Mouse (Mus musculus) heart, embryonic 11.5 days (tissue): Measurements from ENCODE around the gene Fadd. TPM values are rescaled to one million over a fixed set of nuclear protein-coding genes. Genes with fewer than 3 reads are reported as not detected.
A peak's percentile ranks its signal among the peaks of the same experiment; 100 is the strongest.

Experiments used
- ATAC-seq: fragments of 200-750 bp; cut with Nextera tagmentation; replicated peaks from 2 replicates; pipeline ENCODE4 v1.8.0; 2017; ENCODE audit warnings: moderate library complexity; ENCODE audit not compliant: insufficient number of reproducible peaks, low FRiP score, low TSS enrichment
- H3K27ac ChIP-seq: fragments of 300-500 bp; sonication (generic); 2 replicates; pipeline ENCODE4 v1.5.1; 2014; ENCODE audit warnings: mild to moderate bottlenecking, low read depth, low read length
- H3K27me3 ChIP-seq: fragments of 300-500 bp; sonication (generic); 2 replicates; pipeline ENCODE4 v1.6.1; 2014; ENCODE audit warnings: mild to moderate bottlenecking, low read length, mixed read lengths; ENCODE audit not compliant: control insufficient read depth, insufficient read depth
- H3K36me3 ChIP-seq: fragments of 300-500 bp; sonication (generic); 2 replicates; pipeline ENCODE4 v1.6.1; 2014; ENCODE audit warnings: mild to moderate bottlenecking, low read length, moderate library complexity, mixed read lengths; ENCODE audit not compliant: control insufficient read depth, insufficient read depth
- H3K4me1 ChIP-seq: fragments of 300-500 bp; sonication (generic); 2 replicates; pipeline ENCODE4 v1.6.1; 2014; ENCODE audit warnings: low read length; ENCODE audit not compliant: control insufficient read depth, insufficient read depth
- H3K4me2 ChIP-seq: fragments of 300-500 bp; sonication (generic); 2 replicates; pipeline ENCODE4 v1.6.1; 2014; ENCODE audit warnings: mild to moderate bottlenecking, moderate library complexity
- H3K4me3 ChIP-seq: fragments of 300-500 bp; sonication (generic); 2 replicates; pipeline ENCODE4 v1.5.1; 2014; ENCODE audit warnings: low read depth, low read length
- H3K9ac ChIP-seq: fragments of 300-500 bp; sonication (generic); 2 replicates; pipeline ENCODE4 v1.6.1; 2014; ENCODE audit warnings: mild to moderate bottlenecking, low read depth, low read length, moderate library complexity
- H3K9me3 ChIP-seq: fragments of 300-500 bp; sonication (generic); replicated peaks from 2 replicates; pipeline ENCODE4 v1.6.1; 2016; ENCODE audit warnings: low read length; ENCODE audit not compliant: control insufficient read depth
- WGBS: fragments of 180-500 bp; shearing (Covaris S2); extraction: QIAGEN DNeasy Blood & Tissue Kit; methylation state at CpG from one replicate; pipeline ENCODE4 v1.1.7; 2014; ENCODE audit not compliant: insufficient replicate concordance; 5-methylcytosine and 5-hydroxymethylcytosine counted together
- polyA plus RNA-seq: library from polyadenylated mRNA; unstranded; fragments of >200 nt; fragmentation: Nextera tagmentation; extraction: Ambion mirVana; gene quantifications from 2 replicates; pipeline ENCODE4 v1.2.1, GENCODE M21; 2014

Gene Fadd
- polyA plus RNA-seq, 1 experiment from 2014 or later: 12.0 TPM

DNA sequence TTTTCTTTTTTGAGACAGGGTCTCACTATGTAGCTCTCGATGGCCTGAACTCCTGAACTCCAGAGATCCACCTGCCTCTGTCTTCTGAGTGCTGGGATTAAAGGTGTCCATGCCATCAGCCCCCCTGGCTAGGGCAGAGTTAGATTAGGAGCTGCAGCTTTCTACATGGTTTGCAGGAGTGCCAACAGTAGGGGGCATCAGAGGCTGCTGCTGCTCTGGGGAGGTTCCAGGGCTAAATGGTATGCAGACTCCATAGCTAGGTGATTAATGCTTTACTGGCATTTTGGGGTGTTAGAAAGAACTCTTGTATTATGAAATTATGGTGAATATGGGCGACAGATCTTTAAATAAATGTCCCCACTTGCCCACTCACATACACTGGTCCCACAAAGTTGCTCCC lies 5.0 kb upstream of the Fadd start:
- Histone ChIP-seq H3K4me3 (no peak overlapping the region), H3K27ac (no peak overlapping the region), H3K4me1 (peaks cover 4% of the 10 kb centered on the region), H3K27me3 (peaks cover 6% of the 10 kb centered on the region; the same call in 1 of the 2 replicates), H3K36me3 (no peaks in the 10 kb centered on the region), H3K9me3 (no peaks in the 10 kb centered on the region), H3K9ac (no peak overlapping the region), H3K4me2 (no peak overlapping the region)
- no peak for ATAC-seq
- 29% methylated on average over 2 of the region's 2 CpGs for WGBS

GRCm38 (mm10) chr7:144585648-144586047 lies 3.4 kb upstream of the Fadd start:
- Histone ChIP-seq H3K9me3 (no peaks in the 10 kb centered on the region), H3K27me3 (peaks cover 6% of the 10 kb centered on the region; the same call in 1 of the 2 replicates), H3K9ac (no peak overlapping the region), H3K27ac (no peak overlapping the region), H3K36me3 (no peaks in the 10 kb centered on the region), H3K4me3 (no peak overlapping the region), H3K4me2 (no peak overlapping the region), H3K4me1 (peaks cover 10% of the 10 kb centered on the region)
- WGBS: 12% methylated on average over 6 of the region's 6 CpGs
- no peak for ATAC-seq

DNA sequence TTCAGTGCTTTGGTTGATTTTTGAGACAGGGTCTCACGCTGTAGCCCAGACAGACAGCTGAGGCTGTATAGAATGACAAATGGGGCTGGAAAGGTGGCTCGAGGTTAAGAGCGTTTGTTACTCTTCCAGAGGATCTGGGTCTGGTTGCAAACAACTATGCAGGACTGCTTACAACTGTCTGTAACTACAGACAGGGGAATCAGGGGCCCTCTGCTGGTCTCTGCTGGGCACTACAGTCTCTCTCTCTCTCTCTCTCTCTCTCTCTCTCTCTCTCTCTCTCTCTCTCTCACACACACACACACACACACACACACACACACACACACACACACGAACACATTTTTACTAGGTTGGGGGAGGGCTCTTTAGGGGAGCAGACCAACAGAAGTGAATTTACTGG lies 1.4 kb upstream of the Fadd start:
- H3K27ac ChIP-seq: no peak overlapping the region
- no peaks in the 10 kb centered on the region for H3K9me3 ChIP-seq
- H3K36me3 ChIP-seq: peaks cover 10% of the 10 kb centered on the region
- 4% methylated on average over 4 of the region's 4 CpGs for WGBS
- H3K4me3 ChIP-seq: no peak overlapping the region
- ATAC-seq: no peak
- no peak overlapping the region for H3K9ac ChIP-seq
- H3K4me2 ChIP-seq: no peak overlapping the region
- peaks cover 6% of the 10 kb centered on the region; the same call in 1 of the 2 replicates for H3K27me3 ChIP-seq
- peaks cover 10% of the 10 kb centered on the region for H3K4me1 ChIP-seq

- Histone ChIP-seq H3K27me3 (peaks cover 4% of the 10 kb centered on the region; the same call in 1 of the 2 replicates), H3K27ac (peak overlapping the region; percentile 90), H3K9ac (peak overlapping the region; percentile 91), H3K36me3 (peaks cover 10% of the 10 kb centered on the region), H3K4me1 (peaks cover 10% of the 10 kb centered on the region), H3K4me2 (peak overlapping the region; percentile 86), H3K9me3 (no peaks in the 10 kb centered on the region), H3K4me3 (peak overlapping the region; percentile 84)
- peak; percentile 91 for ATAC-seq
- WGBS: 1% methylated on average over 43 of the region's 43 CpGs
Observed at GRCm38 (mm10) chr7:144581559-144582283, 542 bp downstream of the Fadd start.

- Histone ChIP-seq H3K9ac (no peak overlapping the region), H3K4me2 (no peak overlapping the region), H3K27me3 (no peaks in the 10 kb centered on the region), H3K36me3 (peaks cover 10% of the 10 kb centered on the region), H3K9me3 (no peaks in the 10 kb centered on the region), H3K27ac (no peak overlapping the region), H3K4me3 (no peak overlapping the region), H3K4me1 (peaks cover 8% of the 10 kb centered on the region)
- ATAC-seq: no peak
- WGBS: 78% methylated on average over 5 of the region's 5 CpGs
Observed at GRCm38 (mm10) chr7:144577876-144578275, 4.4 kb downstream of the Fadd start.

- no peak for ATAC-seq
- H3K36me3 ChIP-seq: no peaks in the 10 kb centered on the region
- H3K4me2 ChIP-seq: no peak overlapping the region
- WGBS: 84% methylated on average over 5 of the region's 5 CpGs
- no peak overlapping the region for H3K4me3 ChIP-seq
- H3K9ac ChIP-seq: no peak overlapping the region
- H3K4me1 ChIP-seq: no peaks in the 10 kb centered on the region
- H3K9me3 ChIP-seq: no peaks in the 10 kb centered on the region
- H3K27me3 ChIP-seq: 0 out of 2 replicates have a peak, but pooled peaks cover 2% of the 10 kb centered on the region
- no peak overlapping the region for H3K27ac ChIP-seq
Observed at GRCm38 (mm10) chr7:144572234-144572633, 10.0 kb downstream of the Fadd start.

- no peak for ATAC-seq
- Histone ChIP-seq H3K4me2 (no peak overlapping the region), H3K9me3 (no peaks in the 10 kb centered on the region), H3K9ac (no peak overlapping the region), H3K4me1 (no peaks in the 10 kb centered on the region), H3K36me3 (no peaks in the 10 kb centered on the region), H3K27me3 (0 out of 2 replicates have a peak, but pooled peaks cover 2% of the 10 kb centered on the region), H3K27ac (no peak overlapping the region), H3K4me3 (no peak overlapping the region)
Observed at GRCm38 (mm10) chr7:144571598-144571997, 10.7 kb downstream of the Fadd start.

- no peaks in the 10 kb centered on the region for H3K4me1 ChIP-seq
- H3K9ac ChIP-seq: no peak overlapping the region
- 0 out of 2 replicates have a peak, but pooled peaks cover 2% of the 10 kb centered on the region for H3K27me3 ChIP-seq
- 66% methylated on average over 7 of the region's 7 CpGs for whole genome bisulfite sequencing
- H3K4me3 ChIP-seq: no peak overlapping the region
- no peak overlapping the region for H3K27ac ChIP-seq
- no peak overlapping the region for H3K4me2 ChIP-seq
- ATAC-seq: no peak
- H3K9me3 ChIP-seq: no peaks in the 10 kb centered on the region
- H3K36me3 ChIP-seq: no peaks in the 10 kb centered on the region
Observed at GRCm38 (mm10) chr7:144569428-144569827, 12.8 kb downstream of the Fadd start.

DNA sequence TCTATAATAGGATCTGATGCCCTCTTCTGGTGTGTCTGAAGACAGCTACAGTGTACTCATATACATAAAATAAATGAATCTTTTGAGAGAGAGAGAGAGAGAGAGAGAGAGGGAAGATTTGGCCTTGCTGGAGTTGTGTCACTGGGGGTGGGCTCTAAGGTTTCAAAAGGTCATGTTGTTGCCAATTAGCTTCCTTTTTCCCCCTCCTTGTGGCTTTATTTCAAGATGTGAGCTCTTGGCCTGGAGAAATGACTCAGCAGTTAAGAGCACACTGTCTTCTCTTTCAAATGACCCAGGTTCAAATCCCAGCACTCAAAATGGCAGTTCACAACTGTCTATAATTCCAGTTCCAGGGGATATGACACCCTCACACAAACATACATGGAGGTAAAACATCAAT lies 14.2 kb downstream of the Fadd start:
- H3K4me3 ChIP-seq: no peak overlapping the region
- no peak for ATAC-seq
- no peak overlapping the region for H3K9ac ChIP-seq
- no peak overlapping the region for H3K27ac ChIP-seq
- no peaks in the 10 kb centered on the region for H3K36me3 ChIP-seq
- no peaks in the 10 kb centered on the region for H3K4me1 ChIP-seq
- H3K4me2 ChIP-seq: no peak overlapping the region
- H3K27me3 ChIP-seq: 0 out of 2 replicates have a peak, but pooled peaks cover 2% of the 10 kb centered on the region
- no peaks in the 10 kb centered on the region for H3K9me3 ChIP-seq
